Mouse (Mus musculus) forebrain, embryonic 11.5 days (tissue): ENCODE results near the gene Rcn3. TPM values are rescaled to one million over a fixed set of nuclear protein-coding genes. Genes with fewer than 3 reads are reported as not detected.

ENCODE experiments used
- ATAC-seq: fragments of 200-750 bp; cut with Nextera tagmentation; replicated peaks from 2 replicates; pipeline ENCODE4 v1.8.0; 2017; ENCODE audit warnings: moderate TSS enrichment; ENCODE audit not compliant: low FRiP score
- DNase-seq: peaks from one replicate; pipeline ENCODE4 v3.0.0-alpha.2; 2017; ENCODE audit warnings: low spot score
- H3K27ac ChIP-seq: fragments of 300-500 bp; sonication (generic); 2 replicates; pipeline ENCODE4 v1.5.1; 2014; ENCODE audit warnings: low read depth, low read length
- H3K27me3 ChIP-seq: fragments of 300-500 bp; sonication (generic); 2 replicates; pipeline ENCODE4 v1.6.1; 2014; ENCODE audit warnings: mild to moderate bottlenecking, low read length, mixed read lengths; ENCODE audit not compliant: control insufficient read depth, insufficient read depth
- H3K36me3 ChIP-seq: fragments of 300-500 bp; sonication (generic); 2 replicates; pipeline ENCODE4 v1.6.1; 2014; ENCODE audit warnings: mild to moderate bottlenecking, low read length, moderate library complexity, mixed read lengths; ENCODE audit not compliant: control insufficient read depth, insufficient read depth
- H3K4me1 ChIP-seq: fragments of 300-500 bp; sonication (generic); replicated peaks from 2 replicates; pipeline ENCODE4 v1.6.1; 2014; ENCODE audit warnings: low read length, mixed read lengths; ENCODE audit not compliant: control insufficient read depth, insufficient read depth
- H3K4me2 ChIP-seq: fragments of 300-500 bp; sonication (generic); 2 replicates; pipeline ENCODE4 v1.6.1; 2014; ENCODE audit warnings: low read depth, mild to moderate bottlenecking, low read length, moderate library complexity, mixed read lengths; ENCODE audit not compliant: severe bottlenecking
- H3K4me3 ChIP-seq: fragments of 300-500 bp; sonication (generic); 2 replicates; pipeline ENCODE4 v1.5.1; 2014; ENCODE audit warnings: low read depth, low read length
- H3K9ac ChIP-seq: fragments of 300-500 bp; sonication (generic); 2 replicates; pipeline ENCODE4 v1.6.1; 2014; ENCODE audit warnings: low read length
- H3K9me3 ChIP-seq: fragments of 300-500 bp; sonication (generic); 2 replicates; pipeline ENCODE4 v1.6.1; 2016; ENCODE audit warnings: low read length, mixed read lengths; ENCODE audit not compliant: control insufficient read depth
- WGBS: fragments of 180-500 bp; shearing (Covaris S2); extraction: QIAGEN DNeasy Blood & Tissue Kit; methylation state at CpG from one replicate; pipeline ENCODE4 v1.1.7; 2014; 5-methylcytosine and 5-hydroxymethylcytosine counted together
- polyA plus RNA-seq: library from polyadenylated mRNA; unstranded; fragments of >200 nt; fragmentation: Nextera tagmentation; extraction: Ambion mirVana; gene quantifications from 2 replicates; pipeline ENCODE4 v1.2.1, GENCODE M21; 2014

The Rcn3 gene
- polyA plus RNA-seq, 1 experiment from 2014 or later = 110 TPM

DNA sequence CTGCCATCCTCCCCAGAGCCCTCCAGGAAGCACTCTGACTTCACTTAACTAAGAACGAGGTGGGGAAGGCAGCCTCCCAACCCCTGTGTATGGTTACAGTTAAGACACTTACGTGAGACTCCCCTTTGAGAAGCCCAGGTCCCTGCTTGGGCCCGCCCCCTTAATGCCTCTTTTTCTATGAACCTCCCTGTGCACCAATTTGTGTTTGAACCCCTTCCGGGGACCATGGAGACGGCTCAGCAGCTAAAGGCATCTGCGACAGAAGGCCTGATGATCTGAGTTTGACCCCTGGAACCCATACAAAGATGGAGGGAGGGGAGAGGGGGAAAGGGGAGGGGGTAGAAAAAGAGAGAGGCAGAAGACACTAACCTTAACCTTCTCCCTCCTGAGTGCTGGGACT is 14.4 kb upstream of the Rcn3 start:
- no peak overlapping the region; the same call in 1 of the 2 replicates for H3K9ac ChIP-seq
- no peaks in the 10 kb centered on the region for H3K4me1 ChIP-seq
- DNase-seq = no peak
- no peak overlapping the region for H3K27ac ChIP-seq
- no peaks in the 10 kb centered on the region for H3K27me3 ChIP-seq
- no peak for ATAC-seq
- 44% methylated on average over 6 of the region's 6 CpGs for WGBS
- H3K4me2 ChIP-seq = no peak overlapping the region
- no peak overlapping the region for H3K4me3 ChIP-seq
- H3K9me3 ChIP-seq = no peaks in the 10 kb centered on the region
- H3K36me3 ChIP-seq = no peaks in the 10 kb centered on the region

DNA sequence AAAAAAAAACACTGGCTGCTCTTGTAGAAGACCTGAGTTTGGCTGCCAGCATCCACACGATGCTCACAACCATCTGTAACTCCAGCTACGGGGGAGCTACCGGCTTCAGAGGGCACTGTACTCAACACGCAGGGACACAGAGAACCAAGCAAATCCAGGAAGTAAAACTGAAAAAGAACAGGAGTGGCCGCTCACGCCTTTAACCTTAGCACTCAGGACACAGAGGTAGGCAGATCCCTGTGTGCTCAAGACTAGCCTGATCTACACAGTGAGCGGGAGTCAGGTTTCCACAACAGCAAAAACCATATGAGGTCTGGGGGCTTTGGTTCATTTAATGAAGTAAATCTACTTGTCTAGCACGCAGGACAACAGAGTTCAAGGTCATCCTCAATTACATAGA is 13.5 kb upstream of the Rcn3 start:
- Histone ChIP-seq H3K4me2 (no peak overlapping the region), H3K9me3 (no peaks in the 10 kb centered on the region), H3K27me3 (no peaks in the 10 kb centered on the region), H3K9ac (no peak overlapping the region), H3K4me3 (no peak overlapping the region), H3K27ac (no peak overlapping the region), H3K36me3 (no peaks in the 10 kb centered on the region), H3K4me1 (no peaks in the 10 kb centered on the region)
- DNase-seq = no peak
- ATAC-seq = no peak
- 82% methylated on average over 8 of the region's 8 CpGs for WGBS

DNA sequence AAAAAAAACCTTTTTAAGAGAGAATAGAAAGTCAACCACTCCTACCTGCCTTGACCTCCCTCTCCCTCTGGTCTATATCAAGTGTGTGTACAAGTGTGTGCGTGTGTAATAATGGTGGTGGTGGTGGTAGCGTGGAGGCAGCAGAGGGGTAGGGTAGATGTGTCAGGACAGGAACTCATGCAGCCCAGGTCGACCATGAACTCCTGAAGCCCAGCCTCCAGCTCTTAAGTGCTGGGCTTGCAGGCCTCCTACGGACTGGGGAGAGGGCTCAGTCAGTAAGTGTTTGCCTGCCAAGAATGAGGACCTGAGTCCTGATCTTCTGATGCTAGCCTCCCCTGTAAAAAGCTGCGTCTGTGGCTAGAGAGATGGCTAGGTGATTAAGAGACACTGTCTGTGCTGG is 12.9 kb upstream of the Rcn3 start:
- WGBS = 84% methylated on average over 5 of the region's 5 CpGs
- no peak for ATAC-seq
- no peak overlapping the region for H3K4me2 ChIP-seq
- no peaks in the 10 kb centered on the region for H3K4me1 ChIP-seq
- H3K27me3 ChIP-seq = no peaks in the 10 kb centered on the region
- H3K36me3 ChIP-seq = no peaks in the 10 kb centered on the region
- no peak for DNase-seq
- H3K27ac ChIP-seq = no peak overlapping the region
- no peak overlapping the region for H3K4me3 ChIP-seq
- no peak overlapping the region for H3K9ac ChIP-seq
- H3K9me3 ChIP-seq = no peaks in the 10 kb centered on the region

DNA sequence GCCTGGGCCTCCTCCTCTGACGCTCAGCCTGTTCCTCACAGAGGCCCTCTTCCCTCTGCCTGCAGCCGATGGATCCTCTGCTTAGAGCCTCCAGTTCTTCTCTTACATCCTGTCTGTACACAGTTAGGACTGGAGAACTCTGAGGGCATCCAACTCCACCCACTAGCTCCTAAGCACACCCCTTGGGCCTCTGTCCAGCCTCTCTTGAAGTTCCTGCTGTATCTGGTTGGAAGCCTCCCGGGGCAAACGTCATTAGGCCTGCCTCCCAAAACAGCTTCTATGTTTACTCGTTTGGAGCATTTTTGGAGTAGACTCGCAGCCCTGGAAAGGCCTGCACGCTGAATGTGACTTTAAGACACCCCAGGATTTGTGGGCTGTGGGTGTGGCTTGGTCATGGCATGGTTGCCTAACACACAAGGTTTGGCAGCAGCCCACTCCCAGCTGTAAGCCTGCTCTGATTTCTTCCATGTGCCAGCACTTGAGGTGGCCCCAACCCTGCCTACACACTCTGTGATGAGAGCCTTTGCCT is 11.7 kb upstream of the Rcn3 start, which contains the start of gene Fcgrt:
Gene Fcgrt (minus strand): TSS at position 200 of the 529 bp plus-strand sequence.
- Histone ChIP-seq H3K4me1 (no peaks in the 10 kb centered on the region), H3K9me3 (no peaks in the 10 kb centered on the region), H3K36me3 (no peaks in the 10 kb centered on the region), H3K9ac (no peak within 1 kb of the TSS), H3K27me3 (no peaks in the 10 kb centered on the region), H3K4me2 (no peak within 1 kb of the TSS), H3K27ac (no peak within 1 kb of the TSS), H3K4me3 (no peak within 1 kb of the TSS)
- DNase-seq (no peak), ATAC-seq (no peak)
- 76% methylated on average over 7 of the region's 7 CpGs for WGBS

DNA sequence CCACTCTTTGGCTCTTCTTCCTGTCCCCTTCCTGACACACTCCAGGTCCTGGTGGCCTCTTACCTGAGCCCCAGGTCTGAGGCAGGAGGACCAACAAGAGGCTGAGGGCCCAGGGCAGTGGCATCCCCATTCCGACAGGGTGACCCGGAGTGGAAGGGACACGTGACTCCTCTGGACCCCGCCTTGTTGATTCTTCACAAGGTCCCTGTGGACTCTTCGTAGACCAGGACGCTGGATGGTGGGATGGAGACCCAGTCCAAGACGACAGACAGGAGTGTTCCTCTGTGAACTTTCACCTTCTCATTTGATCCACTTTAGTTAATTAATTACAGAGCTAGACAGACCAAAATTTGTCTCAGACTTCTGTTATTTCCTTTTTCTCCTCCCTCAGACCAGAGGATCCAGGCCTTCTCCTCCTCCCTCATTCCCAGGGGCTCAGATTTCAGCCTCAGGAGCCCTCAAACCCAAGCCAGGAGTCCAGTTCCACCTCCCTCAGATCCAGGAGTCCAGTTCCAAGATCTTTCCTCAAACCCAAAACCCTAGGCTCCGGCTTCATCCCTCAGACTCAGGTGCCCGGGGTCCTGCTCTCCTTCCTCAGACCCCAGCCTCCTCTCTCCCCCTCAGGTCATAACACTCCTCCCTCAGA is 11.0 kb upstream of the Rcn3 start:
- Histone ChIP-seq H3K4me3 (no peak overlapping the region), H3K27ac (no peak overlapping the region), H3K36me3 (no peaks in the 10 kb centered on the region), H3K27me3 (no peaks in the 10 kb centered on the region), H3K4me2 (no peak overlapping the region), H3K9me3 (no peaks in the 10 kb centered on the region), H3K9ac (no peak overlapping the region), H3K4me1 (no peaks in the 10 kb centered on the region)
- ATAC-seq = no peak
- DNase-seq = no peak
- 85% methylated on average over 9 of the region's 9 CpGs for WGBS

DNA sequence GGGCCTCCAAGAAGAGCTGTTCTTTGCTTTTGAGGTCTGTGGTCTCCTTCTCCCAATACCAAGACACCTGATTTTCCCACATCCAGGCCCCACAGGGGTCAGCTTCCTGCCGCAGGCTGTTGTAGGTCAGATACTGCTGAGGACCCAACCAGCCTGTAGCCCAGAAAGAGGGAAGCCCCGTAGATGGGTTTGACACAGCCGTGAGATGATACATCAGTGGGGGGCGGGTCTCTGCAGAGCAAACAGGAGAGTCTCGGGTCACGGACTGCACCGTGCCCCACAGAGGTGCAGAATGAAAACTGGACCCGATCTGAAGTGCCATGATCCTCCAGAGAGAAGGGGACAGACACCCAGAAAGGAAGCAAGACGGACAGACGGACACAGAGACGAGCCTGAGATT is 10.4 kb upstream of the Rcn3 start:
- ATAC-seq = no peak
- no peaks in the 10 kb centered on the region for H3K27me3 ChIP-seq
- H3K4me3 ChIP-seq = no peak overlapping the region
- no peaks in the 10 kb centered on the region for H3K4me1 ChIP-seq
- no peak for DNase-seq
- 91% methylated on average over 11 of the region's 11 CpGs for WGBS
- no peak overlapping the region for H3K4me2 ChIP-seq
- H3K27ac ChIP-seq = no peak overlapping the region
- no peaks in the 10 kb centered on the region for H3K36me3 ChIP-seq
- no peak overlapping the region for H3K9ac ChIP-seq
- no peaks in the 10 kb centered on the region for H3K9me3 ChIP-seq

DNA sequence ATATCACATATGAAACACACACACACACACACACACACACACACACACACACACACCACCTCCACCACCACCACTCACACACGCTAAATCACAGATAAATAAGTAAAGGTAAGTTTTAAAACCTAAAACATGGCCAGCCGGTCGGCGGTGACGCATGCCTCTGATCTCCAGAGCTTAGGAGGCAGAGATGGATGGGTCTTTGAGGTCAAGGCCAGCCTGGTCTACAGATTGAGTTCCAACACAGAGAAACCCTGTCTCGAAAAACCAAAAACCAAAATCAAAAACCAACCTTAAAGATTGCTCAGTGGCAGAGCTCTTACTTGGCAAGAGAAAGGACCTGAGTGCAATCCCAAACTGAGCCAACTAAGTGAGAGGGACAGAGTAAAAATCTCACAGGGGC is 8.0 kb upstream of the Rcn3 start:
- Histone ChIP-seq H3K9me3 (no peaks in the 10 kb centered on the region), H3K4me1 (no peaks in the 10 kb centered on the region), H3K4me2 (no peak overlapping the region), H3K9ac (no peak overlapping the region), H3K4me3 (no peak overlapping the region), H3K36me3 (no peaks in the 10 kb centered on the region), H3K27ac (no peak overlapping the region), H3K27me3 (no peaks in the 10 kb centered on the region)
- DNase-seq (no peak), ATAC-seq (no peak)
- WGBS = 96% methylated on average over 6 of the region's 6 CpGs

DNA sequence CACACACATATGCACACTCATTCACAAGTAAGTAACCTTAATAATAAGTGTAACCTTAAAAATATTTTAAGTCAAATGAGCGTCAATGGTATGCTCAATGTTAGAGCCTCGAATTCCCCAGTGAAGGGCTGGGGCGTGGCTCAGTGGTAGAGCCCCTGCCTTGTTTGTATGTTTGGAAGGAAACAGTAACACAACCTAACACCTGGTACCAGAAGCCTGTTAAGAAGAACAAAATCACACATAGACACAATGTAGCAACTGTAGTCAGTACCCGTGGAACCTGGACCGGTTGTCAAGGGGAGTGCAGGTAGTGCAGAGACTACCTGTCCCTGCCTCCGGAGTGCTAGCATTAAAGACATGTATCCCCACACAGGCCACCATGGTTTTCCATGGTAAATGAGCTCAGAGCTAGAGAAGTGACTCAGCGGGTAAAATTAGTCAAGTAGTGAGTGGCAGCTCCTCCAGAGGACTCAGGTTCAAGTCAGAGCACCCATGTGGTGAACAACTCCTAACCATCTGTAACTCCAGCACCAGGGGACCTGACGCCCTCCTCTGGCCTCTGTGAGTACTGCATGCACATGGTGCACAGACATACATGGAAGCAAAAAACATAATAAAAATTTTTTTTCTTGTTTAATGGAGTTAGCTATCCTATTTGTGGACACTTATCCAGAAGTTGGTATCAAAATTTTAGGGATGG is 6.7 kb upstream of the Rcn3 start:
- ATAC-seq (no peak), DNase-seq (no peak)
- H3K36me3 ChIP-seq = no peaks in the 10 kb centered on the region
- 88% methylated on average over 8 of the region's 8 CpGs for WGBS
- H3K27me3 ChIP-seq = no peaks in the 10 kb centered on the region
- H3K9me3 ChIP-seq = no peaks in the 10 kb centered on the region
- H3K27ac ChIP-seq = no peak overlapping the region
- no peak overlapping the region for H3K4me3 ChIP-seq
- H3K4me2 ChIP-seq = no peak overlapping the region
- no peaks in the 10 kb centered on the region for H3K4me1 ChIP-seq
- H3K9ac ChIP-seq = no peak overlapping the region

DNA sequence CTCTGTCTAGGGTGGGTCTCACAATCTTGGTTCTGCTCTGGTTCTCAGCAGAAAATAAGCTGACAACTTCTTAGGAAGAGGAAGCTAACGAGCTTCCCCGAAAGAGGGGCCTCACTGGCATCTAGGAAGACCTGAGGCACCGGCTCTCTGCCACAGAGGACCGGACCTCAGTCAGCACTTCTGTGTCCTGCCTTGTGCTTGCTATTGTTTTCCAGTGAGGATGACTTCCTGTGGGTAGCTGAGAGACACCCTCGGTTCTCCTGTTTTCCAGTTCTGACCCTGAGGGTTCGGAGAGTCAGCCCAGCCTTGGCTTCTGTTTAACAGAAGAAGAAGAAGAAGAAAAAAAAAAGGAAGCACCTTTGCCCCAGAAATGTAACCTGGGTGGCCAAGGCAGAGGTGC is 5.5 kb upstream of the Rcn3 start:
- Histone ChIP-seq H3K27ac (no peak overlapping the region), H3K4me1 (no peaks in the 10 kb centered on the region), H3K27me3 (no peaks in the 10 kb centered on the region), H3K4me2 (no peak overlapping the region), H3K36me3 (no peaks in the 10 kb centered on the region), H3K4me3 (no peak overlapping the region), H3K9me3 (no peaks in the 10 kb centered on the region), H3K9ac (no peak overlapping the region)
- no peak for DNase-seq
- 61% methylated on average over 6 of the region's 6 CpGs for WGBS
- ATAC-seq = no peak
